Mouse (Mus musculus) G1E-ER4 (cell line): ENCODE data around the gene Syce2. TPM values are rescaled to one million over a fixed set of nuclear protein-coding genes. Genes with fewer than 3 reads are reported as not detected.

Experiments
- GATA1 ChIP-seq: IDR thresholded peaks from one replicate; pipeline ENCODE4 v1.8.0; 2012; ENCODE audit warnings: low read length, inconsistent platforms
- polyA plus RNA-seq: library from polyadenylated mRNA; stranded (reverse); fragments of >175 nt; gene quantifications from 2 replicates; pipeline ENCODE4 v1.2.3, GENCODE M21; 2012

The Syce2 gene
- polyA plus RNA-seq, result 77.8 and 102 TPM in 2 replicates

- TF ChIP-seq GATA1, result no peak
Measured at GRCm38 (mm10) chr8:84871376-84872308, at the start of gene Syce2. TSS of gene Syce2 (plus strand) at chr8:84872111.

- TF ChIP-seq GATA1, result no peak
Measured at GRCm38 (mm10) chr8:84822723-84823122, 49.2 kb upstream of the Syce2 start, which contains the start of gene Dand5. TSS of gene Dand5 (minus strand) at chr8:84822823.

GRCm38 (mm10) chr8:84823653-84824052, 48.3 kb upstream of the Syce2 start:
- TF ChIP-seq GATA1, result no peak

- TF ChIP-seq GATA1, result no peak
Measured at GRCm38 (mm10) chr8:84825636-84826035, 46.3 kb upstream of the Syce2 start.

- TF ChIP-seq GATA1, result no peak
Measured at GRCm38 (mm10) chr8:84831490-84831889, 40.4 kb upstream of the Syce2 start, which contains the start of gene Gadd45gip1. TSS of gene Gadd45gip1 (plus strand) at chr8:84831522.

- TF ChIP-seq GATA1, result no peak
Measured at GRCm38 (mm10) chr8:84832034-84832717, 39.7 kb upstream of the Syce2 start.

GRCm38 (mm10) chr8:84832759-84833742, 38.9 kb upstream of the Syce2 start:
- no peak for TF ChIP-seq GATA1

- TF ChIP-seq GATA1, result no peak
Measured at GRCm38 (mm10) chr8:84834002-84834865, 37.7 kb upstream of the Syce2 start.

GRCm38 (mm10) chr8:84834866-84835855, 36.8 kb upstream of the Syce2 start:
- no peak for TF ChIP-seq GATA1

- TF ChIP-seq GATA1, result no peak
Measured at GRCm38 (mm10) chr8:84837149-84837911, 34.6 kb upstream of the Syce2 start.

GRCm38 (mm10) chr8:84837912-84838470, 33.9 kb upstream of the Syce2 start:
- no peak for TF ChIP-seq GATA1

GRCm38 (mm10) chr8:84838513-84838912, 33.4 kb upstream of the Syce2 start:
- TF ChIP-seq GATA1, result no peak
